Mouse (Mus musculus): ENCODE measurements around the gene Otub2.
"Not testable (repeated sequence)": the region's sequence is repeated elsewhere in the genome, so short reads cannot be mapped to it uniquely, and the experiment has no call there.

Gene Otub2

DNA sequence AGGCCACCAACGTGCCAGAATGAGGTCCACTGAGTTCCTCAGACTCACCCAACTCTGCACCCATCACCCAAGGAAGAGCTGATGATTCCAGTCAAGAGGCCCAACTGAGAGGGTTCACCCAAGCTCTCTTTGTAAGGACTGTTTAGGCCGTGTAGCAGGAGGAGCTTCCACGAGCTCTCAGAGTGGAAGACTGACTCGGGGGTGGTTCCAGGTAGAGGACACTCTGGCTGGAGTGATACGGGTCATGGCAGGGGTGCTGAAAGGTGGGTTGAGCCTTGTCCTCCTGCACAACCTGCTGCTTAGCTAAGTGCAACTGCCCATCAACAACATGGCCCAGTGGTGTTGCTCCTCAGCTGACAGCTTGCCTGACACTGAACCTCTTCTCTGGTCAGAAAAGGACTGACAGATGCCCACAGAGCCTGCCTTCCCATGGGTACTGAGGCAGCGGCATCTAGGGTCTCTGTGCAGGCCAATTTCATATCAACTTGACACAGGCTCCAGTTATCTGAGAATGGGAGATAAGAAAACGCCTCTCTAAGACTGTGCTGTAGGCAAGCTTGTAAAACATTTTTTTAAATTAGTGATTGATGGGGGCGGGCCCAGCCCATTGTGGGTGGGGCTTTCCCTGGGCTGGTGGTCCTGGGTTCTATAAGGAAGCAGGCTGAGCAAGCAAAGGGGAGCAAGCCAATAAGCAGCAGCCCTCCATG is 14.8 kb upstream of the Otub2 start:
- DNase-seq = no peak

DNA sequence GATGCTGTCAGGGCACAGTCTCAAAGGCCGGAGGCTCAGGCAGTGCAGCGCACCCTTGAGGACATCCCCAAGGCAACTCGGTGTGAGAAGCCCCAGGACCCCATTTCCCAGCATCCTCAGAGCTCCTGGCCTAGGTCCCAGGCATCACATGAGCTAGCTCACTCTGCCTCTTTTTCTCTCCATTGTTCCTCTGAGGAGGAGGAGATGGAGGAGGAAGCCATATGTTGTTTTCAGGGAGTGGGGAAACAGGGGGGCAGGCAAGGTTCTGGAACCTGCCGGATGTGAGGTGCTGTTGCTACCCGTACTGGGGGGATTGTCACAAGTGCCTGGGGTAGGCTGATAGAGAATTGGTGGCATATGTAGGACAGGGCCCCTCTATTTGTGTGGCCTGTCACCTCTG is 12.4 kb upstream of the Otub2 start:
- peak; percentile 76 for DNase-seq

DNA sequence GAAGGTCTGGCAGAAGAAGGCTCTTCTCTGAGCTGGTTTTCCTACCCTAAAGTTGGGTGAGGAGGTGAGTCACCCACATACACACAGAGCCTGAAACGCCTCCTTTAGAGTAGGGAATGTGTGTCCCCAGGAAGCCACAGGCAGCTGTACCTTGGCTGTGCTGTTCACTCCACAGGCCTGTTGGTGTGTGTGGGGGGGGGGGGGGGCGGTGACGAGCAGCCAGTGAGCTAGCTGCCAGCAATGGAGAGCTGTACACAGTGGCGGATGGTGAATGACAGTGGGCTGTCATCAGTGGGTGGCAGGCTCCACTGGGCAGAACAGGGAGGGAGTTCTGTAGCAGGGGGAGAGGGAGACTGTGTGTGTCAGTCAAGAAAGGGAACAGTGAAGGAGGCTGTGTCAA is 11.7 kb upstream of the Otub2 start:
- peak; percentile 77 for DNase-seq

DNA sequence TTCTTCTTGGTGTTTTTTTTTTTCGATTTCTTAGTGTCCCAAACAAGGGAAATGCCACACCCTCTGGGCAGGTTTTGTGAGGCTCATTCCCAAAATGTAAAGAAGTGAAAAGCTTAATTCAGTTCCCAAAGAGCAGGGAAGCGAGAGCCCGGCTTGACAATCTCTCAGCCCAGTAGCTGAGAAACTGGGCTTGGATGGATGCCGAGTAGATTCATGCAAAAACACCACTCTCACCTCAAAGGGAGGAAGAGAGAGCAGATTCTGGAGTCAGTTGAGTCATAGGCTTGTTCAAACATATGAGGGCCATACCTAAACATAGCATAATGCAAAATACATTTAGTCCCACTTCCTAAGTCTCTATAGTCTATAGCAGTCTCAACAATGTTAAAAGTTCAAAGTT is 8.3 kb upstream of the Otub2 start:
- no peak for DNase-seq

DNA sequence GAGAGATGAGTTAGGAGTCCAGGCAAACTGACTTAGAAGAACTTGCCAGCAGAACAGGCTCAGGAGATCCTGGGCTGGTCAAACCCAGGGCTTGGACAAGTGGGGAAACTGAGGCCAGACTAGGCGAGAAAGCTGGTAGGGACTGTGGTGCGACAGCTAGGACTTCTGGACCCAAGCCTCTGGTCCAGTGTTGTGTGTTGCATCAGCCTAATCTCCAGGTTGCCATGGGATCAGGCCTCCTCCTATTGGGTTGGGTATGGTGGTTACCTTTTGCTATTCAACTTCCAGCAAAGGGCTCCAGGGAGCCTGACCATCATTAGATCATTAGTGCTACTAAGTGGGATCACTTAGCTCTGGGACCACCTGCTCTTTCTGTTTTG is 856 bp downstream of the Otub2 start:
- no peak for DNase-seq

DNA sequence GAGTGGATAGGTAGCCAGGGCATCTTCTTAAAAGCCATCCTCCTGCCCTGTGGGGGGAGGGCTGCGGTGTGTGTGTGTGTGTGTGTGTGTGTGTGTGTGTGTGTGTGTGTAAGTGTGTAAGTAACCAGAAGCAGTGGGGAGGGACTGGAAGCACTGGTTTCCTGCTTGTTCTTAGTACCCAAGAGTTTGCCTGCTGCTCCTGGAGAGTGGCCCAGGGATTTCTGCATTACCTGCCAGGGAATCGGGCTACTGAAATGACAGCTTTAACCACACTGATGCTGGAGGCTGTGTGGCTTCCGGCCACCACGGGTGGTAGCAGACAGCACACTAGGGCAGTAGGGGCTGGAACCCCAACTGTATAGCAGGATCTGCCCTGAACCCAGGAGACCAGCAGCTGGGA is 1.5 kb downstream of the Otub2 start:
- no peak for DNase-seq

DNA sequence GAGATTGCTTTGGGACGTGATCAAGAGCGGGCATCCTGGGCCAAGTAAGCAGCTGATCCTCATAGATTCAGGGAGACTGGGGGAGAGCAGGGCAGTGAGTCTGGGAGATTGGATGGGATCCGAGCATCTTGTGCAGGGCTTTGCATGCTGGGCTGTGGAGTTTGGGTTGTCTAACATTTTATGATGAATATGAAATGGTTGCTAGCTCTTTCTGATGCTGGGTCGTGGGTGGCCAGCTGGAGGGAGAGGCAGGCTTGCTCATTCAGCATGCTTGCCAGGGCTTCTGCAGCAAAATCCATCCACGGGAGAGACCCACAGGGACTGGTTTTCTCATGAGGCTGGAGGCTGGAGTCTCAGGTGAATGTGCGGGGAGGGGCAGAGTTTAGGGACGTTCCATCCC is 2.6 kb downstream of the Otub2 start:
- peak; percentile 79 for DNase-seq

DNA sequence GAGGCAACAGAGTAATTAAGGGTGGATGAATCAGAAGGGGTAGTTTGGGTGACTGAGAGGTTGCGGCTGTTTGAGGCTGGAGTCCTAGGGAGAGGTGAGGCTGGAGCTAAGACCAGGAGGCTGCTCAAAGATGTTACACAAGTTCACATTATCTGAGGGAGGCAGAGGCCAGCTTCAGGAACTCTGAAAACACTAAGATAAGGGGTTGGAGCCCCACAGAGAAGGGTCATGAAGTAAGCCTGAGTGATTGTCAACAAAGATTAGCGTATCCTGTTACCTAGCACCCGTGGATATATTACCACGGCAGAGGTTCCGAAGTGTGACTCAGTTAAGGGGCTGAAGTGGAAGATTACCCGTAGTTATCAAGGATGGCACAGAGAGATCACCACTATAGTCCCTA is 5.0 kb downstream of the Otub2 start:
- no peak for DNase-seq

DNA sequence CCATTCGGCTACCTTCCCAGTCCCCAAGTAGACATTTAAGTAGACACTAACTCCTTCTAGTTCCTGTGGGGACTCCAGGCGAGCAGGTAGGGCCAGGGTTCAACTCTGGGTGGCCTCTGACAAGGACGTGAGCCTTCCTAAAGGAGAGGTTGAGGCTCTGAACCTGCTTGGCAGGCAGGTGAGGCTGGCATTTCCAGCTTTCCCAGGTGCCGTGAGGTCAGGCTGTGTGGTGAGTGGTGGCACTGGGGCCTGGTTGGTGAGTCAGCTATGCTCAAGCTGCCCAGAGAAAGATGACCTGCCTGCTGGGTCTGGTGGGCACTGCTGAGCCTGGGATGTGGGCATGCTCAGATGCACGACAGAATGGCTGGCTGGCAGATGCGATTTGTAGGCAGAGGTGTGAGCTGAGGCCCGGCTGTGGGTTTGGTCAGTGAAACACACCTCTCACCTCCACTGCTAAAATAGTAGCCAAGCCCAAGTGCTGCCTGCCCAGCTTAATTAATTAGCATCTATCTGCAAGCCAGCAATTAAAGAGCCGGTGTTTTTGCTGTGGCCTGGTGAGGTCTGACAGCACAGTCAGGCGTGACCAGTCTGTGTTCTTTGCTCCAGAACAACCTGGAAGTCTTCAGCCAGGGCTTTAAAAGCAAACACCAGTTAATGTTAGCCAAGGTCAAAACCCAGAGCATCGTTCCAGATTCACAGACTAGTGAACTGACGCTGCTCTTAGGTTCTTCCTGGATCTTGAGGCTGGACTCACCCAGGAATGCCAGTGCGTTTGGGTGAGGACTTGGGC is 7.2 kb downstream of the Otub2 start:
- DNase-seq = no peak

DNA sequence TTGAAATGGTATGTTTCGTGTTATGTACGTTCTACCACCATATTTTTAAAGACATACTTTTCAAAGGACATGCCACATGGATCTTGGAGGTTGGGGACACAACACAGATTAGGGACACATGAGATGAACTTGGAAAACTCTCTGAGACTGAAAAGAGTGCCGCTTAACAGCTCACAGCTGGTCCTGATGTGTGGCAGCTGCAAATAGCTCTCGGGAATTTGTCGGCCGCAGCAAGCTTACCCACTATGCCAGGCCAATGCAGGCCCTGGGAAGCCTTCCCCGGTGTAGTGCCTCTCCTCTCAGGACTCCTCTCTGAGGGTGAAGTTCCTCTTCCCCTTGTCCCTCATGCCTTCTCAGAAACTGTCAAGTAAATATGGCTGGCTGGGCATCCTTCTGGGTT is 8.3 kb downstream of the Otub2 start:
- no peak for DNase-seq

DNA sequence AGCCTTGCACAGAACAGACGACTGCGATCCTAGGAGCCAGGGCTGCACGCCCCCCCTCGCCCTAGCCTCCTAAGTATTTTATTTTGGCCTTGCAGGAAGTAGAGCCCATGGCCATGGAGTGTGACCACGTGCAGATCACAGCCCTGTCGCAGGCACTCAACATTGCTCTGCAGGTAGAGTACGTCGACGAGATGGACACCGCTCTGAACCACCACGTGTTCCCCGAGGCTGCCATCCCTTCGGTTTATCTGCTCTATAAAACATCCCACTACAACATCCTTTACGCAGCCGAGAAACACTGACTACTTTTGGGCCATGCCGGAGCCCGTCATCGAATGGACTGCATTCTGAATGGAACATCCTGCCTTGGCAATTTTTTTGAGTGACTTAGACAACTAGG is 15.6 kb downstream of the Otub2 start:
- no peak for DNase-seq

DNA sequence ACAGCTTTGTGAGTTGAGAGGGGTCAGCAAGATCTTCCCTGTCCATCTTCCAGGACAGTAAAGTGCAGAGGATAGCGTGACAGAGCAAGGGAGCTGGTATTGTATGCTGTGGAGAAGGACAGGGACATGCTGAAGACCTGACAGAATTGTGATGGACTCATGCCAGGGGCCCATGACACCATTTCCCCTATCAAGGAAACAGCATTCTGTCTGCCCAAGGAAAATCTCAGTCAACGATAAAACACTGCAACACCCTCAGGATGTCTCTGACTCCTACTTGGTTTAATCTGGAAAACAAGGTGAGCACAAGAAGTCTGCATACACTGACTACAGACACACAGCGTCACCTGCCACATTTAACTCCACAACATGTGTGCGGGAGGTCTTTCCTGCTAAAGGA is 19.2 kb downstream of the Otub2 start, which contains the start of gene 9330161L09Rik:
Gene 9330161L09Rik, minus strand, starts transcription at position 101 of the 400 bp plus-strand sequence.
- no peak for DNase-seq

DNA sequence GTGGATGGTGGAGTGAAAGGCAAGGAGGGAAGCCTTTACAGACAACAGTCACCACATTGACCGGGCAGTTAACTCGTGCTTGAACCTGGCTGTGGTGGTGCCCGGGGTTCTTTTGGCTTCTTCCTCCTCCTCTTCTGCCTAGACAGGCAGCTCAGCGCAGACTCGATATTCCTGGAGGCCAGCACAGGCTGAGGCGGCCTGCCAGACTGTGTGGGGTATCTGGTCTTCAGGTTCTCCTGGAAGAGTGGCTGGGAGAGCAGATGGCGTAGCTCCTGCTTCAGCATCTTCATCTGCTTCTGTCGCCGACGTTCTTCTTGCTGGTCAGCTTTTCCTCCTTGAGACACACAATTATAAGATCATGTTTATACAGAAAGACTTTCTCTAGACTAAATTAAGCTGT is 19.7 kb downstream of the Otub2 start:
- DNase-seq = peak; percentile 75

DNA sequence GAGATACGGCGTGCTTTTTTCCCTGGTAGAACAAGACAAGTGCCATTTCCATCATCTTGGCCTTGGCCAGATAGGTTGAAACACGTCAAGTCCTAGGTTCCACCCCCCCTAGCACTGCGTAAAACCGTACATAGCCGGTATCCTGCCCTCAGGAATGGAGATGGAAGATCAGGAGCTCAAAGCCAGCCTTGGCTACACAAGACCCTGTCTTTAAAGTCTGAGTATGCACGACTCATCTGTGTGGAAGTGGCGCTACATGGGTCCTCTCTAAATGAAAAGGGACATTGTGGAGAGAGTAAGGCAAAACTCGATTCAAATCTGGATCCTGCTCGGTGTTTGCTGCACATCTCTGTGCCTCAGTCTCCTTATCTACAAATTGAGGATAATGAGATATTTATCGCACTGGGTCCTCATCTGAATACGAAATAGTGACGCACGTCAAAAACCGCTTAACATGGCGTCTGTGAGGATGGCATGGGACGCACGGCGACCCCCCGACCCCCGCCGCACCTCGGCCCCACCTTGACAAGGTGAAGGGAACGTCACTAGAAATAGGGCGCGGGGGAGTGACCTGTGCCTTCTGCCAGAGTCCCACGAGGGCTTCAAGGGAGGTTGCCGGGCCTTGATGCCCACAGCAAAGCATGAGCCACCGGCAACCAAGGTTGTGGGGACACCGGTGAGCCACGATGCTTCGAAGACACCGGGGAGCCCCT is 36.7 kb downstream of the Otub2 start:
- DNase-seq = no peak

DNA sequence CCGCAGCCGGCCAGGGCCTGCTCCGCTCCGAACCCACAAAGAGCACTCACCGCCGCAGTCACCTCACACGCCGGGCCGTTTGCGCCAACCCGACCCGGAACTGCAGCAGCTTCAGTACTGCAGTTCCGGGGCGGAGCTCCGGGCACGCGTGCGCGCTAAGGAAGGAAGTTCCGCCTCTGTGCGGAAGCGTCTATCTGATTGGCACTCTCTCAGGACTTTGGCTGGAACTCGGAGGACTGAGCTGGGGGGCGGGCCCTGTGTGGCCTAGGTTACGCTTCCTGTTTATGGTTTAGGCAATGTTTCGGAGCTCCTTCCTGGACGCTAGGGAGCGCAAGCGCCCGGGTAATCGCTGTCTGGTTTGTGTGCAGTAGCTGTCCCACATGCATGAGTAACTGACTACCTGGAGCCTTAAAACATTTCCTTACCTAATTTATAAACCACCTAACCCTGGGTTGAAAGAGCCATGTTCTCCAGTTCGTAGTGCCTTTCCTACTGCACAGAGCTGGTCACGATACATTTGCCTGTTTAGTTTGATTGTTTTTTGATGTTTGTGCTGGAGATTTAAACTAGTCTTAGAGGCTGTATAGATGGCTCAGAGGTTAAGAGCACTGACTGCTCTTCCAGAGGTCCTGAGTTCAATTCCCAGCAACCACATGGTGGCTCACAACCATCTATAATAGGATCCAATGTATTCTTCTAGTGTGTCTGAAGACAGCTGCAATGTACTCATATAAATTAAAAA is 37.4 kb downstream of the Otub2 start, which contains the start of gene Ddx24:
Gene Ddx24, minus strand, starts transcription at position 102 of the 742 bp plus-strand sequence.
- peak; percentile 99 for DNase-seq

DNA sequence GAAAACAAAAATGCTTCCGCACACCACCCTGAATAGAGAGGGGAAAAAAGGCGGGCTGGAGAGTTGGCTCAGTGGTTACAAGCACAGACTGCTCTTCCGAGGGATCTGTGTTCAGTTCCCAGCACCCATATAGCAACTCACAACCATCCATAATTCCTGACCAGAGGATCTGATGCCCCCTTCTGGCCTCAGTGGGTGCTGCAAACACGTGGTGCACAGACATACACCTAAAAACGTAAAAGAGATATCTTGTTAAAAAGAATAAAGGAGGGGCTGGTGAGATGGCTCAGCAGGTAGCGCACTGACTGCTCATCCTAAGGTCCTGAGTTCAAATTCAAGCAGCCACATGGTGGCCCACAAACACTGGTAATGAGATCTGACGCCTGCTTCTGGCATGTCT is 38.2 kb downstream of the Otub2 start:
- DNase-seq = no peak

DNA sequence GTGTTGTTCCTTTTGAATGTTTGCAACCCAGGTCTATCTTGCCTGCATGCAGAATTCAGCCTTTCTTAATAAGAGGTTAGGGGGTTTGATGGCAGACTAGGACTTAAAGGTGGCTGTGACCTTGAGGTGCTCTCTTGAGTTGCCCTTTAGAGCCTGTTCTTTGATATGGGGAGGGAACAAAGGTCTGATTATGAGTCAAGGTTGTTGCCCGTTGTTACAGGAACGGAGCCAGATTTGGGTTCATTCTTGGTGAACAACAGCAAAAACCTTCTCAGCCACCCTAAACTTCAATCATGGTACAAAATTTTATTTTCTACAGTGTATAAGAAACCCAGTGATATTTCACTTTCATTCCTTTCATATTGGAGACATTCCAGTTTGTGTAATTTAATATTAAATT is 44.9 kb downstream of the Otub2 start:
- no peak for DNase-seq

DNA sequence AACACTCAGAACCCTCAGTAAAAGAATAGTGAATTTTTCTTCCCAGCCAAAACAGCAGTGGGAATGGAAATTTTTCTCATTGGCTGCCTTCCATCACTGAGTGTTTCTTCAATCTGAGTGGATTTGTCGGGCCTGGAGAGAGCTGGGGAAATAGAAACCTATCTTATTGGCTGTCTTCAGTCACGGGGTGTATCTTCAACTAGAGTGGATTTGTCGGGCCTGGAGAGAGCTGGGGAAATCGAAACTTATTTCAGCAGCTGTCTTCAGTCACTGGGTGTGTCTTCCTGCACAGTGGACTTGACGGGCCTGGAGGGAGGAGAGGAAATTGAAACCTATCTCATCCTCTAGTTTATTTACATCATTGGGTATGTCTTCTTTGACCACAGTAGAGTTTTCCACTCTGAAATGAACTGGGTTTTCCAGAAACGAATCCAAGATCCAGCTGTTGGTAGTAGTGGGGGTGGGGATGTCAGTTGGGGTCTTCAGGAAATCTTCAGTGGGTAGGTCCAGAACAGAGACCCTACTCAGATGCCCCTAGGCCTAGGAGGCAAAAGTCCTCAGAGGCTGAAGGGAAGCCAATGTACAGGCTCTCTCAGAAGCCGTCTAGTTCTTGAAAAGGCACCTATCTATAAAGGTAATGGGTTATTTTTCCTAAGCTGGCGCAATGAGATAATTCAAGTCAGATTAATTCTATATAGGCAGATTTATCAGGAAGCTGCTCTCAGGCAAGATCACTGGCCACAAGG is 45.7 kb downstream of the Otub2 start, which contains the start of gene Ifi27:
Gene Ifi27, plus strand, starts transcription at position 226 of the 746 bp plus-strand sequence.
- DNase-seq = peak; percentile 82

DNA sequence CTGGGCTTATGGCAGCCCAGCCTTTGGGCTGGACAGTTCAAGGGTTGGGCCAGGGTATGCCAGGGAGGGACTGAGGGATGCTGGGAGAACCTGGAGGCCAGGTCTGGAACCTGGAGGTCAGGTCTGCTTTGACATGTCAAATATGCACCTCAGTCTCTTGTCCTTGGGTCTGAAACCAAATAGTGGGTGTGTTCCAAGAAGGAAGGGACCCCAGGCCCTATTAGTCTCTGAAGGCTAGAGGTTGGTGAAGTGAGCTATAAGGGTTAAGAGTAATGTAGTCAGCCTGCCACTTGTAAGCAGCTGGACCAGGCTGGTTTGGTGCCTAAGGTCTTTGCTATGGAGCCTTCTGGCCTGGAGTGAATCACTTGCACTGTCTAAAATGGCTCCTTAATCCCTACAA is 46.4 kb downstream of the Otub2 start:
- no peak for DNase-seq

DNA sequence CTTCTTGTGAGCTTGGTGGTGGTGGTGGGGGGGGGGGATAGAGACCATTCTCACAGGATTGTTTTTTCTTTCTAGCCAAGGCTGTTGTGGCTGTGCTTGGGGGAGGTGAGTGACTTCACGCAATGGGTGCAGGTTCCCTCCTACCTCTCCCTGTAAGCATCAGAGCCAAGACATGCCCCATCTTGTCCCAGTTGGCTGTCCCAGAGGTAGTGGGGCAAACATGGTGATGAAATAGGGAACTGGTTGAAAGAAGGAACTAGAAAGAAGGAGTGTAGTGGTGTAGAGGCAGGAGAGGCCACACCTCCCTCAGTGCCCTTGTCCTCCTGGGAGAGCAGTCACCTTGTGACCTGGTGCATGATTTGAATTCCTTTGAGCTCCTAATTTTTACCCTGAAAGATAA is 49.1 kb downstream of the Otub2 start:
- DNase-seq = no peak

DNA sequence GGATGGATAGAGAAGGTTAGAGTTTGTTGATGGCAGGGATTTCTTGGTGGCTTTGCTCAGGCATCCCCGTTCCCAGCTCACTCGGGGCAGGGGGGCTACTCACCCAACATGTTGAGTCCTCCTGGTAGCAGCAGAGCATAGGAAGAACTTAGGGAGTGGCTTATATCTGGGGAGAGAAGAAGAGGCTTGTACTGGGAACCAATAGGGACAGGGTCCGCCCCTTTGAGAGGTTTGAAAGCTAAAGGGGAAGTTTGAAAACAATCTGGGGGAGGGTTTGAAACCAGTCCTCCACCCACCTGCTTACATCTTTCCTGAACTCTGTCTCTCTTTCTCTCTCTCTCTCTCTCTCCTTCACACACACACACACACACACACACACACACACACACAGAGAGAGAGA is 55.0 kb downstream of the Otub2 start, which contains the start of gene Ifi27l2a:
Gene Ifi27l2a, minus strand, starts transcription at position 157 of the 400 bp plus-strand sequence.
- DNase-seq = no peak

DNA sequence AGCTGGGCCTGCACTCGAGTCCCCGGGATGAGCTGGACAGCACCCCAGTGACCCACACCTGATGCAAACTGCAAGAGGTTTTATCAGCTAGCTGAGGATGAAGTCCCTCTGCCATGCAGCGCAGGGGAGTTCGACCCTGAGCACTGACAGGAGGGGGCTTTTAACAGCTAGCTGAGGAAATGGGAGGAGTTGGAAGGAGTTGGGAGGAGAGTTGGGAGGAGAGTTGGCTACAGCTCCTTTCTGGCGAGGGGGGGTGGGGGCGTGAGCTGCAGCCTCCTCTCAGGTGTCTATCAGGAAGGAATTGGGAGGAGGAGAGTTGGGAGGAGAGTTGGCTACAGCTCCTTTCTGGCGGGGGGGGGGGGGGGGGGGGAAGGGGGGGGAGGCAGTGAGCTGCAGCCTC is 55.8 kb downstream of the Otub2 start:
- not testable (repeated sequence) for DNase-seq

All from right cerebral cortex, adult 18-20 months (tissue).